Mouse (Mus musculus): ENCODE measurements around the gene Akr1c6. TPM values are rescaled to one million over a fixed set of nuclear protein-coding genes. Genes with fewer than 3 reads are reported as not detected.

The Akr1c6 gene
- polyA plus RNA-seq (2014; fragmentation: Illumina TruSeq; extraction: RNeasy Lipid Tissue Mini Kit (QIAGEN cat#74804); ENCODE audit: low read depth, low replicate concordance) = 0.21 TPM

GRCm38 (mm10) chr13:4434006-4434405 is at the start of gene Akr1c6:
TSS of gene Akr1c6 (plus strand) at chr13:4434306.

Other genes starting within 250 kb of the Akr1c6 start
- gene Akr1c13, start 243.2 kb upstream of the Akr1c6 start, polyA plus RNA-seq (2014; fragmentation: Illumina TruSeq; extraction: RNeasy Lipid Tissue Mini Kit (QIAGEN cat#74804); ENCODE audit: low read depth, low replicate concordance) = 22.3 TPM
- gene Akr1c19, start 205.6 kb upstream of the Akr1c6 start, polyA plus RNA-seq (2014; fragmentation: Illumina TruSeq; extraction: RNeasy Lipid Tissue Mini Kit (QIAGEN cat#74804); ENCODE audit: low read depth, low replicate concordance) = 3.2 TPM
- 3.1 TPM for gene Akr1c12, start 154.9 kb upstream of the Akr1c6 start, polyA plus RNA-seq (2014; fragmentation: Illumina TruSeq; extraction: RNeasy Lipid Tissue Mini Kit (QIAGEN cat#74804); ENCODE audit: low read depth, low replicate concordance)
- not detected for gene Akr1c20, start 89.0 kb downstream of the Akr1c6 start, polyA plus RNA-seq (2014; fragmentation: Illumina TruSeq; extraction: RNeasy Lipid Tissue Mini Kit (QIAGEN cat#74804); ENCODE audit: low read depth, low replicate concordance)
- 0.53 TPM for gene Akr1c21, start 139.8 kb downstream of the Akr1c6 start, polyA plus RNA-seq (2014; fragmentation: Illumina TruSeq; extraction: RNeasy Lipid Tissue Mini Kit (QIAGEN cat#74804); ENCODE audit: low read depth, low replicate concordance)
- gene Akr1e1, start 174.9 kb downstream of the Akr1c6 start, polyA plus RNA-seq (2014; fragmentation: Illumina TruSeq; extraction: RNeasy Lipid Tissue Mini Kit (QIAGEN cat#74804); ENCODE audit: low read depth, low replicate concordance) = 36.2 TPM